Mouse (Mus musculus) lung, postnatal 0 days (tissue): Measurements from ENCODE around the gene Myh4. TPM values are rescaled to one million over a fixed set of nuclear protein-coding genes. Genes with fewer than 3 reads are reported as not detected.

ENCODE experiments used
- ATAC-seq: fragments of 200-750 bp; cut with Nextera tagmentation; 2 replicates; pipeline ENCODE4 v1.8.0; 2017; ENCODE audit warnings: moderate library complexity
- DNase-seq: peaks from one replicate; pipeline ENCODE4 v3.0.0-alpha.2; 2016; ENCODE audit warnings: low spot score
- H3K27ac ChIP-seq: fragments of 300-500 bp; sonication (generic); 2 replicates; pipeline ENCODE4 v1.5.1; 2014; ENCODE audit warnings: antibody characterized with exemption, mild to moderate bottlenecking, low read length, mixed read lengths
- H3K27me3 ChIP-seq: fragments of 300-500 bp; sonication (generic); replicated peaks from 2 replicates; pipeline ENCODE4 v1.6.1; 2014; ENCODE audit warnings: low read length, mixed read lengths; ENCODE audit not compliant: insufficient read depth
- H3K36me3 ChIP-seq: fragments of 300-500 bp; sonication (generic); 2 replicates; pipeline ENCODE4 v1.6.1; 2014; ENCODE audit warnings: low read length, mixed read lengths; ENCODE audit not compliant: insufficient read depth
- H3K4me1 ChIP-seq: fragments of 300-500 bp; sonication (generic); 2 replicates; pipeline ENCODE4 v1.6.1; 2014; ENCODE audit warnings: antibody characterized with exemption, low read depth, low read length, mixed read lengths; ENCODE audit not compliant: insufficient read depth
- H3K4me2 ChIP-seq: fragments of 300-500 bp; sonication (generic); replicated peaks from 2 replicates; pipeline ENCODE4 v1.6.1; 2014; ENCODE audit warnings: low read depth, mild to moderate bottlenecking, low read length, moderate library complexity, mixed read lengths
- H3K4me3 ChIP-seq: fragments of 300-500 bp; sonication (generic); 2 replicates; pipeline ENCODE4 v1.5.1; 2014; ENCODE audit warnings: low read depth, low read length
- H3K9ac ChIP-seq: fragments of 300-500 bp; sonication (generic); replicated peaks from 2 replicates; pipeline ENCODE4 v1.6.1; 2014; ENCODE audit warnings: low read depth, mild to moderate bottlenecking
- H3K9me3 ChIP-seq: fragments of 300-500 bp; sonication (generic); 2 replicates; pipeline ENCODE4 v1.6.1; 2016; ENCODE audit warnings: low read length, mixed read lengths
- CTCF ChIP-seq: IDR thresholded peaks from 2 replicates; pipeline ENCODE4 v1.5.1; 2016; ENCODE audit warnings: antibody characterized with exemption, mild to moderate bottlenecking
- EP300 ChIP-seq: IDR thresholded peaks from 2 replicates; pipeline ENCODE4 v1.6.1; 2016; ENCODE audit warnings: antibody characterized with exemption, mild to moderate bottlenecking, control low read depth
- WGBS: fragments of 180-500 bp; shearing (Covaris S2); extraction: QIAGEN DNeasy Blood & Tissue Kit; methylation state at CpG from one replicate; pipeline ENCODE4 v1.1.7; 2014; 5-methylcytosine and 5-hydroxymethylcytosine counted together
- polyA plus RNA-seq: library from polyadenylated mRNA; unstranded; fragments of >200 nt; fragmentation: Nextera tagmentation; extraction: Ambion mirVana; gene quantifications from 2 replicates; pipeline ENCODE4 v1.2.1, GENCODE M21; 2015

Myh4 gene
- polyA plus RNA-seq, 1 experiment from 2014 or later: not detected

GRCm38 (mm10) chr11:67236799-67237198, 1.0 kb upstream of the Myh4 start:
- ATAC-seq (no peak), DNase-seq (no peak)
- WGBS: 86% methylated on average over 9 of the region's 9 CpGs
- no peaks in the 10 kb centered on the region for H3K4me1 ChIP-seq
- no peak for TF ChIP-seq CTCF
- no peak for TF ChIP-seq EP300
- H3K9me3 ChIP-seq: no peaks in the 10 kb centered on the region
- no peaks in the 10 kb centered on the region for H3K36me3 ChIP-seq
- no peak overlapping the region for H3K4me2 ChIP-seq
- no peak overlapping the region for H3K4me3 ChIP-seq
- H3K27ac ChIP-seq: no peak overlapping the region
- H3K9ac ChIP-seq: no peak overlapping the region
- no peaks in the 10 kb centered on the region for H3K27me3 ChIP-seq

- DNase-seq: no peak
- WGBS: 70% methylated on average over 6 of the region's 6 CpGs
- Histone ChIP-seq H3K36me3 (no peaks in the 10 kb centered on the region), H3K9me3 (no peaks in the 10 kb centered on the region), H3K4me2 (no peak overlapping the region), H3K9ac (no peak overlapping the region), H3K4me1 (no peaks in the 10 kb centered on the region), H3K27ac (no peak overlapping the region), H3K27me3 (no peaks in the 10 kb centered on the region), H3K4me3 (no peak overlapping the region)
- TF ChIP-seq EP300 (no peak), CTCF (no peak)
- no peak for ATAC-seq
Observed at GRCm38 (mm10) chr11:67241051-67241450, 3.2 kb downstream of the Myh4 start.

GRCm38 (mm10) chr11:67253691-67254090, 15.9 kb downstream of the Myh4 start:
- ATAC-seq: no peak

GRCm38 (mm10) chr11:67257048-67257447, 19.2 kb downstream of the Myh4 start:
- Histone ChIP-seq H3K36me3 (no peaks in the 10 kb centered on the region), H3K9me3 (no peaks in the 10 kb centered on the region), H3K27me3 (no peaks in the 10 kb centered on the region), H3K4me3 (no peak overlapping the region), H3K4me1 (no peaks in the 10 kb centered on the region), H3K4me2 (no peak overlapping the region), H3K27ac (no peak overlapping the region), H3K9ac (no peak overlapping the region)
- no peak for DNase-seq
- 74% methylated on average over 7 of the region's 7 CpGs for WGBS
- ATAC-seq: no peak
- TF ChIP-seq CTCF (no peak), EP300 (no peak)

More at GRCm38 (mm10) chr11:67253691-67254090, 15.9 kb downstream of the Myh4 start:
- TF ChIP-seq CTCF (no peak), EP300 (no peak)
- no peaks in the 10 kb centered on the region for H3K9me3 ChIP-seq
- no peak for DNase-seq
- WGBS: 90% methylated on average over 4 of the region's 4 CpGs
- no peak overlapping the region for H3K4me2 ChIP-seq
- no peaks in the 10 kb centered on the region for H3K4me1 ChIP-seq
- H3K27me3 ChIP-seq: no peaks in the 10 kb centered on the region
- no peaks in the 10 kb centered on the region for H3K36me3 ChIP-seq
- no peak overlapping the region for H3K4me3 ChIP-seq
- H3K9ac ChIP-seq: no peak overlapping the region
- H3K27ac ChIP-seq: no peak overlapping the region

- no peak overlapping the region for H3K27ac ChIP-seq
- 78% methylated on average over 6 of the region's 6 CpGs for WGBS
- no peak overlapping the region for H3K4me2 ChIP-seq
- H3K4me3 ChIP-seq: no peak overlapping the region
- no peaks in the 10 kb centered on the region for H3K27me3 ChIP-seq
- no peak for DNase-seq
- ATAC-seq: no peak
- TF ChIP-seq CTCF (no peak), EP300 (no peak)
- no peaks in the 10 kb centered on the region for H3K36me3 ChIP-seq
- H3K4me1 ChIP-seq: no peaks in the 10 kb centered on the region
- no peaks in the 10 kb centered on the region for H3K9me3 ChIP-seq
- no peak overlapping the region for H3K9ac ChIP-seq
Observed at GRCm38 (mm10) chr11:67260956-67261355, 23.1 kb downstream of the Myh4 start.

- Histone ChIP-seq H3K9ac (no peak within 1 kb of the TSS), H3K36me3 (no peaks in the 10 kb centered on the region), H3K4me3 (no peak within 1 kb of the TSS), H3K27me3 (no peaks in the 10 kb centered on the region), H3K4me2 (no peak within 1 kb of the TSS), H3K4me1 (no peaks in the 10 kb centered on the region), H3K27ac (no peak within 1 kb of the TSS), H3K9me3 (no peaks in the 10 kb centered on the region)
- no peak for DNase-seq
- ATAC-seq: no peak
- WGBS: 58% methylated on average over 10 of the region's 10 CpGs
- TF ChIP-seq EP300: no peak
- no peak for TF ChIP-seq CTCF
Observed at GRCm38 (mm10) chr11:67276601-67277174, 38.9 kb downstream of the Myh4 start, which contains the start of gene Myh8. TSS of gene Myh8 (plus strand) at chr11:67277124.

- H3K36me3 ChIP-seq: no peaks in the 10 kb centered on the region
- 63% methylated on average over 1 of the region's 1 CpGs for WGBS
- H3K9ac ChIP-seq: no peak overlapping the region
- no peak for ATAC-seq
- no peaks in the 10 kb centered on the region for H3K27me3 ChIP-seq
- TF ChIP-seq CTCF: no peak
- TF ChIP-seq EP300: no peak
- no peaks in the 10 kb centered on the region for H3K9me3 ChIP-seq
- H3K4me1 ChIP-seq: no peaks in the 10 kb centered on the region
- no peak overlapping the region for H3K4me3 ChIP-seq
- H3K27ac ChIP-seq: no peak overlapping the region
- H3K4me2 ChIP-seq: no peak overlapping the region
- no peak for DNase-seq
Observed at GRCm38 (mm10) chr11:67293440-67293839, 55.6 kb downstream of the Myh4 start.

Other genes with a start within 250 kb of the Myh4 start
- 3.5 and 5.4 TPM in 2 replicates for gene Tmem220, start 212.9 kb upstream of the Myh4 start, polyA plus RNA-seq
- gene Adprm, start 185.4 kb upstream of the Myh4 start, polyA plus RNA-seq: 29.3 and 36.4 TPM in 2 replicates
- gene Sco1, start 185.4 kb upstream of the Myh4 start, polyA plus RNA-seq: 9.3 and 9.7 TPM in 2 replicates
- 0.07 and 0.12 TPM in 2 replicates for gene Myh3, start 159.7 kb upstream of the Myh4 start, polyA plus RNA-seq
- not detected in 2 replicates for gene Myh2, start 67.0 kb upstream of the Myh4 start, polyA plus RNA-seq
- gene Myh1, start 38.0 kb upstream of the Myh4 start, polyA plus RNA-seq: 0.02 TPM in 1 of 2 replicates, not detected in the other
- 0.18 and 0.29 TPM in 2 replicates for gene Myh8, start 39.1 kb downstream of the Myh4 start, polyA plus RNA-seq
- 0.29 and 0.38 TPM in 2 replicates for gene Myh13, start 83.6 kb downstream of the Myh4 start, polyA plus RNA-seq
- gene Gas7, start 217.4 kb downstream of the Myh4 start, polyA plus RNA-seq: 18.7 and 20.9 TPM in 2 replicates